Mouse (Mus musculus) liver, postnatal 0 days (tissue): ENCODE measurements around the gene Dennd6b.

Experiments used
- CTCF ChIP-seq: sonication (generic); IDR thresholded peaks from 2 replicates; pipeline ENCODE4 v1.5.1; 2016; ENCODE audit warnings: antibody characterized with exemption, low read depth
- EP300 ChIP-seq: IDR thresholded peaks from 2 replicates; pipeline ENCODE4 v1.6.1; 2016; ENCODE audit warnings: antibody characterized with exemption, low read depth, mild to moderate bottlenecking

DNA sequence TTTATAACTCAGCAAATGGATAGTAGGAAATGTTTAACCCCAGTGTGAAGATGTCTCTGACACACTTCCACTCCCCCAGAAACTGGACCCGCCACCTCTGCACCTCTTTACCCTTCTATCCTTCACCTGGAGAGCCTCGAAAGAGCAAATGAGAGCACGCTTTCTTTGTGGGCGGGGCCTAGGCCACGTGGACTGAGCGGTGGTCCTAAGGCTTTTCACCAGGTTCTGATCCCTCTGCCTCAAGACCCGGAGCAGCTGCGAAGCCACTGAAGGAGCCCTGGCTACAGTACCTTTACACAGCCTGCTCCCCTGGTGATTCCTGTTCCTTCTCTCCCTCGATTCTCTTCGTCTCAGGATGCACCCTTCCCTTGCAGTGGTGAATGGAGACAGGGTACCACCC is 48.8 kb downstream of the Dennd6b start:
- TF ChIP-seq CTCF (no peak), EP300 (no peak)
